Mouse (Mus musculus): ENCODE data around the gene Catspere2.
A peak's percentile ranks its signal among the peaks of the same experiment; 100 is the strongest.
"Not testable (repeated sequence)": the region's sequence is repeated elsewhere in the genome, so short reads cannot be mapped to it uniquely, and the experiment has no call there.

Catspere2 gene

GRCm38 (mm10) chr1:177983024-177983450 lies at the start of gene Catspere2:
Gene Catspere2 (plus strand): TSS chr1:177983423.
- DNase-seq (ENCODE audit: low spot score) = peak; percentile 98

GRCm38 (mm10) chr1:177940422-177940977 lies 42.7 kb upstream of the Catspere2 start:
- DNase-seq (ENCODE audit: low spot score) = not testable (repeated sequence)

DNA sequence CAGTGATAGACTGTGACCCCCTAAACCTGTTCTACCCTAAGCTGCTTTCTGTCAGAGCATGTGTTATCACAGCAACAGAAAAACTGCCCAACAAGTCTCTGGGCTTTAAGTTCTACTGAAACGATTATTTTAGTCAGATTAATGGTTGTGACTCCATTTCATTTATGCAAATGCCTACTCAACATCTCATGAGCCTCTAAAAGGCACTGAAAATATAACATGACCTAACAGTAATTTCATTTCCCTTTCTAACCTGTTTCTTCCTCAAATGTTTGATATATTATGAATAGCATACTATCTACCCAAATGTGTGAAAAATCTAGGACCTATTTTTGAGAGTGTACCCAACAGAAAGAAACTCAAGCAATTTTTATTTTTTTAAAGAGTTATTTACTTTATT lies 1.9 kb upstream of the Catspere2 start:
- DNase-seq (ENCODE audit: low spot score) = no peak

DNA sequence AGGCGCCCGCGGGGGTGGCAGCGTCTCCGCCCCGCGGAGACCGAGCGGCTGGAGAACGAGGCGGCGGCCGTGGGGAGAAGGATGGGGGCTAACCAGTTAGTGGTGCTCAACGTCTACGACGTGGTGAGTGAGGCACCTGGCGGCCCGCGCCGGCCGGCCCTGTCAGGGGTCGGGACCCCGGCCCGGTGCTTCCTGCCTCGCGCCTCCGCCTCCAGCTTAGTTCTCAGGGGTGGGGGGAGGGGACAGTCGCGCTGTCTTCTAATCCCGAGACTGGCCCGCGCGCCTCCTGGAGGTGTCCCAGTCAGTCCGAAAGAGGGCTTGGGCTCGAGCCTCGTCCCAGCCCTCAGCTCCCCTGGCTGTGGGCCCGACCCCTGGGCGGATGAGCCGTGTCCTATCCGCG lies 359 bp downstream of the Catspere2 start:
- DNase-seq (ENCODE audit: low spot score) = not testable (repeated sequence)

- no peak for DNase-seq (ENCODE audit: low spot score)
These were observed 983 bp downstream of the Catspere2 start for GRCm38 (mm10) chr1:177984206-177984605.

- DNase-seq (ENCODE audit: low spot score) = not testable (repeated sequence)
These were observed 4.3 kb downstream of the Catspere2 start for GRCm38 (mm10) chr1:177987476-177987875.

GRCm38 (mm10) chr1:178072798-178073197 lies 89.6 kb downstream of the Catspere2 start:
- not testable (repeated sequence) for DNase-seq (ENCODE audit: low spot score)

- not testable (repeated sequence) for DNase-seq (ENCODE audit: low spot score)
These were observed 114.6 kb downstream of the Catspere2 start for GRCm38 (mm10) chr1:178097865-178098264.

DNA sequence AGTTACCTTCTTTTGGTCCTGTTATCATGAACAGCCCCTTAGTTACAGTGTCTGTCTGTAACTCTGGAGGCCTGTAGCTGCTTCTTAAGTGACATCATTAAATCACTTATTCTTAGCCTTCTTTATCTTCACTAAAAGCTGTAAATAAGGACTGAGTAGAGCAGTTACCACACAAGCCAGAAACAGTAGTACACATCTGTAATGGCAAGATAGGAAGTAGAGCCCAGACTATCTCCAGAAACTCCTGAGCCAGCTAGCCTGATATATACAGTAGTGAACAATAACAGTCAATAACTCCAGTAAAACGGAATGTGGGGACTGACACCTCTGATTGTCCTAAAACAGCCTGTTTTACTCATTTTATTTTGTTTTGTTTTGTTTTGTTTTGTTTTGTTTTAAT lies 125.3 kb downstream of the Catspere2 start:
- not testable (repeated sequence) for DNase-seq (ENCODE audit: low spot score)

- DNase-seq (ENCODE audit: low spot score) = not testable (repeated sequence)
These were observed 139.0 kb downstream of the Catspere2 start for GRCm38 (mm10) chr1:178122236-178122635.

- no peak for DNase-seq (ENCODE audit: low spot score)
These were observed 151.1 kb downstream of the Catspere2 start for GRCm38 (mm10) chr1:178134288-178134687.

DNA sequence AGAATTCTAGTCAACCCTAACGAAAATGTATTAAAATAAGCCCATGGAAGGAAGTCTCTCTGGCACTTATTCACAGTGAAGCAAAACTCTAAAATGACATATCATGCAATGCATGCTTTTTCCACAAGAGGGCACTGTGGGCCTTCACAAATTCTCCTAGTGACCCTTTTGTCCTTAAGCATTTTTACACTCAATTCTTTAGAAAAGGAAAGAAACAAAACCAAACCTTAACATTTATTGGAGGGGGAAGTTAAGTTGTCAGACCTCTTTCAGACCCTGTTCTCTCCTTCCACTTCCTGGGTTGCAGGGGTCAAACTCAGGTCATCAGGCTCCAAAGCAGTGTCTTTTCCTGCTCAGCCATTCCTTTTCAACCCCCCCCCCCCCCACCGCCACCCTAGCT lies 163.3 kb downstream of the Catspere2 start:
- not testable (repeated sequence) for DNase-seq (ENCODE audit: low spot score)

DNA sequence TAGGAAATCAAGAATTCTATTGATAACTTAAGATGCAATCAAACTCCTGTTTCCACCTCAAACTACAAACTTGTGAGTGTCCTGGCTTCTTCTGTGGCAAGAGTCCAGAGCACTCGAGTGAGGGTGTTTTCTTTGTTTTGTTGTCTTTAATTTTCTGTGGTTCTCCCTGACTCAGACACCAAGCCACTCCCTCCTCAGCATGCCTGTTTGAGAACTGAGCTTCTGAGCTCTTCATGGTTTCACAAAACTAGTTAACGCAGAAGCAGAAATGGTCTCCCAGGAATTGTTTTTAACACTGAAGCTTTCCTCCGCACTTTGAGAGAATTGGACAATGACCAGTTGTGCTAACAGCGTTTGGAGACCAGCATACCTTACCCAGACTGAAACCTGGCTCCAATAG lies 163.7 kb downstream of the Catspere2 start:
- peak; percentile 11 for DNase-seq (ENCODE audit: low spot score)

DNA sequence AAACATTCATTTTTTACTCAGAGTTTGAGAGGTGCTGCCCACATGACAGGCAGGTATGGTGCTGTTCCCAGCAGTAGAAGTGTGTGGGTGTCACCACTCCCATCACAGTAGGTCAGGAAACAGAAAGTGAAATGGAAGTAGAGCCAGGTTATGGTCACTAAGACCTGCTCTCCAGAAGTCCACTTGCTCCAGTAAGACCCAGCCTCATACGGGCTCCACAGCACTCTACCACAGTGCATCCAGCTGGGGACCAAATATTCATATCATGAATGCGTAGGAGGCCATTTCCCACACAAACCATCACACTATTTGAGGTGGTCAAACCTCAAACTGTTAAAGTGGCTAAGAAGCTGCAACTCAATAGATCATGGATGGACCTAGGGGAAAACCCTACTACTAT lies 199.0 kb downstream of the Catspere2 start:
- no peak for DNase-seq (ENCODE audit: low spot score)

DNA sequence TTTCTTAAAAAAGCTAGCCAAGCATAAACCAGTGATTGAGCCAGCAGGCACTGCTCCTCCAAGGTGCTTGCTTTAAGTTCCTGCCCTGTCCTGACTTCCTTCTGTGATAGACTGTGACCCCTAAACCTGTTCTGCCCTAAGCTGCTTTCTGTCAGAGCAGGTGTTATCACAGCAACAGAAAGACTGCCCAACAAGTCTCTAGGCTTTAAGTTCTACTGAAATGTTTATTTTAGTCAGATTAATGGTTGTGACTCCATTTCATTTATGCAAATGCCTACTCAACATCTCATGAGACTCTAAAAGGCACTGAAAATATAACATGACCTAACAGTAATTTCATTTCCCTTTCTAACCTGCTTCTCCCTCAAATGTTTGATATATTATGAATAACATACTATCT lies 202.4 kb downstream of the Catspere2 start:
- no peak for DNase-seq (ENCODE audit: low spot score)

DNA sequence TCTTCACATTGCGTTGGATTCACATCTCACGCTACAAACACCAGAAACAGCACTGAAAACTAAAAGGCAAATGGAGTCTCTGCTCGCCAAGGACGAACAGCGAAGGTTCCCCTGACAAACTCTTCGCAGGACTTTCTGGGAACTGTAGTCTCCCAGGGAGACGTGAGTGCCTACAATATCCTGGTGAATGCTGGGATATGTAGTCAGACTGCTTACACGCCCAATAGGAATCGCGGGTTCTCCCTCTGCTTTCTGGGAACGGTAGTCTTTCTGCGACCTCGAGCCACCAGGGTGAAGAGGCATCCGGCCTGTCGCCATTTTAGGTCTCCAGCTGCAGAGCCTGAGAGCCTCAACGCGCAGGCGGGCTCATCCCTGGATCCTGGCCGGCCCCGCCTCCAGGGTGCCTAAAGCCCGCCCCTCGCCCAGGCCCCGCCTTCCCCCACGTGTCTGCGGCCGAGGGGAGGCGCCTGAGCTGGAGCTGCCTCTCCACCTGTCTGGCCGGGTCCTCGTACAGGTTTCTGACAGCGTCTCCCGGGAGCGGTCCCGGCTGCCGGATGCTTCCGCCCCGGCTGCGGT lies 204.1 kb downstream of the Catspere2 start, which contains the start of gene Desi2:
Gene Desi2, plus strand, starts transcription at position 202 of the 576 bp plus-strand sequence.
- peak; percentile 93 for DNase-seq (ENCODE audit: low spot score)

DNA sequence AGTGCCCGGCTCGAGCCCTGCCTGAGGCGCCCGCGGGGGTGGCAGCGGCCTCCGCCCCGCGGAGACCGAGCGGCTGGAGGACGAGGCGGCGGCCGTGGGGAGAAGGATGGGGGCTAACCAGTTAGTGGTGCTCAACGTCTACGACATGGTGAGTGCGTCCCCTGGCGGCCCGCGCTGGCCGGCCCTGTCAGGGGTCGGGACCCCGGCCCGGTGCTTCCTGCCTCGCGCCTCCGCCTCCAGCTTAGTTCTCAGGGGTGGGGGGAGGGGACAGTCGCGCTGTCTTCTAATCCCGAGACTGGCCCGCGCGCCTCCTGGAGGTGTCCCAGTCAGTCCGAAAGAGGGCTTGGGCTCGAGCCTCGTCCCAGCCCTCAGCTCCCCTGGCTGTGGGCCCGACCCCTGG lies 204.6 kb downstream of the Catspere2 start:
- not testable (repeated sequence) for DNase-seq (ENCODE audit: low spot score)

DNA sequence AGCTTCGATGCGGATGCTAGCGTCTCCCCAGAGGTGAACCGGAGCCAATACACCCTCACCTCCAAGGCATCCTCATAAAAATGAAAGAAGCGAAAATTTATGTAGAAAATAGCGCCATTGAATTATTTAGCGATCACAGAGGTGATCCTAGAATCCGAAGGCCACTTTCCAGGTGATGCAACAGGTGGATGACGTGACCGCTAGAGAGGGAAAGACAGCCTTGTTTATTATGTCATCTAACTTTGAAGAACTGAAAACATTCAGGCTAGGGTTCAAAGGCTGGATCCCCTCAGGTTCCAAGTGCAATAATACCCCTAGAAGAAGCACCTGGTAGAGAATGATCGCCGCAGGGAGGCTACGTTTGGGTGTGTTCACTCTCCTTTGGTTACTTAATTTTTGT lies 205.2 kb downstream of the Catspere2 start:
- DNase-seq (ENCODE audit: low spot score) = no peak

DNA sequence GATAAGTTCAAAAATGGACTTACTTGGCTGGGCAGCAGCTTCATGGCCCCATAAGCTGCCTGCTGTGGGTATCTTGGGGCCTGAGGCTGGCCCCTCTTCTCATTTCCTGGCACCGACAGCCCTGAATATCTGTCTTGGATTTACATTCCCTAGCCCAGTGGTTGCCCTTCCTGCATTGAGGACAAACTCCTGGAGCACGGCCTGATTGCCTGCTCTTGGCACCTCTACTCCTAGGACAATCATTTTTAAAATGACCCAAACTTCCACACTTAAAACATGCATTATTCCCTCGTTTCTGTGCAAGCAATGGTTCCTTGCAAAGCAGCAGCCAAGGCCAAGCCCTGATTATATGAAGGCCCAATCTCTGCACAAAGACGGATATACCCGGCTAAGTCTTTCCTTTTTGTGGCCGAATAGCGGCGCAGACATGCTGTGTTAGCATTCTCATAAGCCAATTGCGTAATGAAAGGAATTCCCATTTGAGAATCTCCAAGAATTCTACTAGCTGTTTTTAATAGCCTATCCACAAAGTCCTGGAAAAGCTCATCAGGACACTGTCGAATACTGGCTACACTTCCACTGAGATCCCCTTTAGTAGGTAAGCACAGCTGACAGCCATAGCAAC lies 222.6 kb downstream of the Catspere2 start:
- DNase-seq (ENCODE audit: low spot score) = no peak

- not testable (repeated sequence) for DNase-seq (ENCODE audit: low spot score)
These were observed 224.6 kb downstream of the Catspere2 start for GRCm38 (mm10) chr1:178207856-178208255.

DNA sequence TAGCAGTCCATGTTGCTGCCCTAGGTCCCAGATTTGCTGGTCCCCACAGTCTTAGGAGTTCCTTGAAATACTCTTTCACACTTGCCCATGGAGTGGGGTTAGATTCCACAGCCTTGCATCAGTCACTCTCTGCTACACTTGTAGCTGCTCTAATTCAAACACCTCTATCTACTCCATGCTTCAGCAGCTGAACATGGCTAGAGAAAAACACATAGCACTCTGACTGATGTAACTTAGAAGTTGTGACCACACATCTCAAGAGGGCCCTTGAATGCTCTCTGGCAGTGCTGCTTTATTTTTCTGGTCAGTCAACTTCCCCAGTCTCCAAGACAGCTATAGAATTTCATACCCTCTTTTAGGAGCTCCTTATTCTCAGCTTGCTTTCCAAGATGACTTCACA lies 226.7 kb downstream of the Catspere2 start:
- DNase-seq (ENCODE audit: low spot score) = no peak

GRCm38 (mm10) chr1:178217157-178217556 lies 233.9 kb downstream of the Catspere2 start:
- no peak for DNase-seq (ENCODE audit: low spot score)

- no peak for DNase-seq (ENCODE audit: low spot score)
These were observed 235.1 kb downstream of the Catspere2 start for GRCm38 (mm10) chr1:178218305-178218704.

All from urinary bladder, postnatal 14 days (tissue).